In the genomic region with DNA sequence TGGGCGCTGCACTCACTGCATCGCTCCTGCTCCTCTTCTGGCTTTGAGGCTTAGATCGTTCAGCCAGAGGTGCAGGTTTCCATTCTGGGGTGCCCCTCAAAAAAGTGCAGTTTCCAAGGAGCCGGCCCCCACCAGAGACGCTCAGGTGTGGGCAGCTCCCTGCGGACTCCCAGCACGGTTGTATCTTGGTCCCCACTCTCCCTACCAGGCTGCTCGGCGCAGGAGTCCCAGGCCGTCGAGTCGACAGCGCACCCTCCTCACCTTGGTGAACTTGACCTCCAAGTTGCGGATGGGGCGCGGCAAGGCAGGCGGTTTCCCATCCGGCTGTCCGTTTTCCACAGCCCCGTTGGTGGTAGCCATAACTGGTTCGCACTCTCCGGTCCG, we compare ENCODE assay signal across 8 mouse cellular contexts. TPM values are rescaled to one million over a fixed set of nuclear protein-coding genes. Genes with fewer than 3 reads are reported as not detected.
A peak's percentile ranks its signal among the peaks of the same experiment; 100 is the strongest.
DNase-seq lines count a peak whose midpoint lies in the region; ATAC-seq and TF ChIP-seq lines count a peak whose summit lies in the region.

No protein-coding gene starts in this region.

- H3K36me3 ChIP-seq in heart, embryonic 14.5 days (ENCODE audit: control insufficient read depth, insufficient read depth, low read length), result no peaks in the 10 kb centered on the region
- H3K36me3 ChIP-seq in ES-Bruce4 (ENCODE audit: control insufficient read depth, insufficient read depth, low read length, poor library complexity, severe bottlenecking), result no peaks in the 10 kb centered on the region
- H3K36me3 ChIP-seq in hindbrain, embryonic 11.5 days (ENCODE audit: control insufficient read depth, insufficient read depth, low read length), result no peaks in the 10 kb centered on the region

- peak overlapping the region; percentile 97 for H3K4me2 ChIP-seq in heart, embryonic 14.5 days (ENCODE audit: low read length)
- peak overlapping the region; percentile 95 for H3K4me2 ChIP-seq in hindbrain, embryonic 11.5 days (replicated peaks; ENCODE audit: low read depth, low read length)

- TF ChIP-seq POLR2A in ES-Bruce4 (IDR thresholded peaks at IDR 0.05; ENCODE audit: insufficient read depth, low read length), result no peak

- peaks cover 54% of the 10 kb centered on the region for H3K27me3 ChIP-seq in heart, embryonic 14.5 days (ENCODE audit: control insufficient read depth, insufficient read depth, low read length)
- H3K27me3 ChIP-seq in ES-Bruce4 (ENCODE audit: control insufficient read depth, insufficient read depth, low read length, poor library complexity, severe bottlenecking), result peaks cover 7% of the 10 kb centered on the region; the same call in 1 of the 2 replicates
- H3K27me3 ChIP-seq in hindbrain, embryonic 11.5 days (ENCODE audit: control insufficient read depth, insufficient read depth, low read length), result peaks cover 48% of the 10 kb centered on the region

- no peak overlapping the region for H3K27ac ChIP-seq in heart, embryonic 14.5 days (replicated peaks in 1 of 2; ENCODE audit: control insufficient read depth in 1 of 2, insufficient read depth in 1 of 2, low read depth in 2 of 2, low read length in 2 of 2)
- no peak overlapping the region for H3K27ac ChIP-seq in ES-Bruce4 (ENCODE audit: insufficient read depth, low read length)
- no peak overlapping the region for H3K27ac ChIP-seq in hindbrain, embryonic 11.5 days (ENCODE audit: low read depth, low read length)

- no peaks in the 10 kb centered on the region for H3K9me3 ChIP-seq in heart, embryonic 14.5 days (ENCODE audit: control insufficient read depth, low read length)
- H3K9me3 ChIP-seq in ES-Bruce4 (replicated peaks; ENCODE audit: control insufficient read depth, insufficient read depth, low read length, poor library complexity, severe bottlenecking), result no peaks in the 10 kb centered on the region
- H3K9me3 ChIP-seq in hindbrain, embryonic 11.5 days (ENCODE audit: control insufficient read depth, low read length), result no peaks in the 10 kb centered on the region

- no peak for ATAC-seq in heart, embryonic 14.5 days (ENCODE audit: insufficient number of reproducible peaks, insufficient read depth, low FRiP score, low read depth)
- ATAC-seq in hindbrain, embryonic 11.5 days (ENCODE audit: low FRiP score), result peak; percentile 41; the same call in 1 of the 2 replicates
- peak; percentile 26; the same call in 1 of the 2 replicates for ATAC-seq in megakaryocyte progenitor cell, adult 5-6 weeks (replicated peaks; ENCODE audit: poor library complexity)
- no peak for ATAC-seq in erythroblast, adult 5-6 weeks (replicated peaks; ENCODE audit: low FRiP score, poor library complexity, severe bottlenecking)

- peak overlapping the region; percentile 57; the same call in 1 of the 2 replicates for H3K9ac ChIP-seq in heart, embryonic 14.5 days (ENCODE audit: low read length)
- no peak overlapping the region for H3K9ac ChIP-seq in ES-Bruce4 (ENCODE audit: low read depth, poor library complexity, severe bottlenecking)
- no peak overlapping the region for H3K9ac ChIP-seq in hindbrain, embryonic 11.5 days (ENCODE audit: low read depth, low read length)

- H3K4me3 ChIP-seq in heart, embryonic 14.5 days (ENCODE audit: control insufficient read depth in 1 of 2, insufficient read depth in 1 of 2, low read depth in 1 of 2, low read length in 2 of 2), result peak overlapping the region; percentile 46 to 60
- peak overlapping the region; percentile 64 for H3K4me3 ChIP-seq in ES-Bruce4 (ENCODE audit: low read depth, low read length)
- peak overlapping the region; percentile 39 for H3K4me3 ChIP-seq in hindbrain, embryonic 11.5 days (ENCODE audit: low read depth, low read length)

- DNase-seq in heart, adult 9 months (ENCODE audit: low spot score in 2 of 2), result no peak
- DNase-seq in hindbrain, embryonic 11.5 days (ENCODE audit: low spot score), result no peak
- DNase-seq in right cerebral cortex, postnatal 14 days, result no peak
- DNase-seq in layer of hippocampus, adult 11-12 months (ENCODE audit: low spot score), result no peak

- WGBS in heart, embryonic 14.5 days, result 1% methylated on average over 23 of the region's 23 CpGs
- WGBS in hindbrain, embryonic 11.5 days, result 0% methylated on average over 23 of the region's 23 CpGs

- no peak for TF ChIP-seq EP300 in ES-Bruce4 (IDR thresholded peaks at IDR 0.05; ENCODE audit: insufficient read depth, low read depth, low read length)

- TF ChIP-seq CTCF in ES-Bruce4 (IDR thresholded peaks at IDR 0.05; ENCODE audit: low read depth, low read length), result no peak

- H3K4me1 ChIP-seq in heart, embryonic 14.5 days (ENCODE audit: control insufficient read depth in 2 of 2, insufficient read depth in 2 of 2, low read length in 2 of 2), result peaks cover 0 to 15% of the 10 kb centered on the region in 2 experiments; a peak in 2 of 4 replicates
- no peaks in the 10 kb centered on the region for H3K4me1 ChIP-seq in ES-Bruce4 (ENCODE audit: control insufficient read depth, insufficient read depth, low read length)
- H3K4me1 ChIP-seq in hindbrain, embryonic 11.5 days (replicated peaks; ENCODE audit: control insufficient read depth, insufficient read depth, low read length), result peaks cover 4% of the 10 kb centered on the region; the same call in 1 of the 2 replicates

RNA-seq across cellular contexts. Expression of gene Aldh1a3, which starts 0.3 kb away (rescaled TPM):
- polyA plus RNA-seq in heart, embryonic 14.5 days (2014; fragmentation: Nextera tagmentation; extraction: Ambion mirVana), result 0.67 and 1.3 TPM in 2 replicates
- polyA plus RNA-seq in ES-Bruce4 (2011; ENCODE audit: insufficient read depth, insufficient read length, low read depth, missing spikeins), result 1.6 and 2.0 TPM in 2 replicates
- 1.3 and 4.2 TPM in 2 replicates for polyA plus RNA-seq in hindbrain, embryonic 11.5 days (2014; fragmentation: Nextera tagmentation; extraction: Ambion mirVana)
- total RNA-seq in megakaryocyte progenitor cell, adult 5-6 weeks (2015), result not detected in 2 replicates
- 0.04 TPM in 1 of 2 replicates, not detected in the other for total RNA-seq in megakaryocyte progenitor cell, adult 5-6 weeks (2017)
- not detected in 2 replicates for total RNA-seq in erythroblast, adult 5-6 weeks (2015; ENCODE audit: low replicate concordance)
- not detected in 2 replicates for total RNA-seq in erythroblast, adult 5-6 weeks (2017; ENCODE audit: low replicate concordance)

RNA-seq across cellular contexts. Expression of gene Lrrk1, which starts 38.9 kb away (rescaled TPM):
- polyA plus RNA-seq in heart, embryonic 14.5 days (2014; fragmentation: Nextera tagmentation; extraction: Ambion mirVana), result 6.4 and 6.8 TPM in 2 replicates
- polyA plus RNA-seq in ES-Bruce4 (2011; ENCODE audit: insufficient read depth, insufficient read length, low read depth, missing spikeins), result 6.4 and 9.2 TPM in 2 replicates
- 2.9 and 3.2 TPM in 2 replicates for polyA plus RNA-seq in hindbrain, embryonic 11.5 days (2014; fragmentation: Nextera tagmentation; extraction: Ambion mirVana)
- 18.4 and 23.7 TPM in 2 replicates for total RNA-seq in megakaryocyte progenitor cell, adult 5-6 weeks (2015)
- 13.4 and 20.3 TPM in 2 replicates for total RNA-seq in megakaryocyte progenitor cell, adult 5-6 weeks (2017)
- total RNA-seq in erythroblast, adult 5-6 weeks (2015; ENCODE audit: low replicate concordance), result 1.5 and 3.1 TPM in 2 replicates
- total RNA-seq in erythroblast, adult 5-6 weeks (2017; ENCODE audit: low replicate concordance), result 1.4 and 3.2 TPM in 2 replicates

Comparison
In these comparisons a context has a peak if more than half of its experiments do, and no peak if none do; other contexts are left out.
1. ATAC-seq: peak in hindbrain, embryonic 11.5 days (single experiment) and megakaryocyte progenitor cell, adult 5-6 weeks (single experiment); none in heart, embryonic 14.5 days (single experiment) and erythroblast, adult 5-6 weeks (single experiment).
2. Peak in every context shown above with its lines, with median percentiles within 50 percentile points of each other: H3K4me3 ChIP-seq.